Mouse (Mus musculus): ENCODE measurements around the gene Atp5f1. TPM values are rescaled to one million over a fixed set of nuclear protein-coding genes. Genes with fewer than 3 reads are reported as not detected.
A peak's percentile ranks its signal among the peaks of the same experiment; 100 is the strongest.

Atp5f1 gene
- polyA plus RNA-seq, 1 experiment: 358 TPM

DNA sequence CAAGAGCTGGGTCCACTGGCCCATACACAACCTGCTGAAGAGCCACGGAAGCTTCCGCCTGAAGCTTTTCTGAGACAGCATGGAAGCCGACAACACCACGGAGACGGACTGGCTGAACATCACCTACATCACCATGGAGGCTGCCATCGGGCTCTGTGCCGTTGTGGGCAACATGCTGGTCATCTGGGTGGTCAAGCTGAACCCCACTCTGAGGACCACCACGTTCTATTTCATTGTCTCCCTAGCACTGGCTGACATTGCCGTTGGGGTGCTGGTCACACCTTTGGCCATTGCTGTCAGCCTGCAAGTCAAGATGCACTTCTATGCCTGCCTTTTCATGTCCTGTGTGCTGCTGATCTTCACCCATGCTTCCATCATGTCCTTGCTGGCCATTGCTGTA, 55.2 kb downstream of the Atp5f1 start:
- Histone ChIP-seq H3K4me3 (ENCODE audit: insufficient read depth, low read length) (no peak overlapping the region), H3K4me1 (ENCODE audit: control insufficient read depth, insufficient read depth, low read length) (peaks cover 32% of the 10 kb centered on the region), H3K27ac (ENCODE audit: insufficient read depth, low read depth, low read length) (no peak overlapping the region)
- TF ChIP-seq CTCF (IDR thresholded peaks at IDR 0.05; ENCODE audit: low read depth, low read length) (no peak), POLR2A (IDR thresholded peaks at IDR 0.05; ENCODE audit: borderline replicate concordance, low read depth, low read length) (no peak)

DNA sequence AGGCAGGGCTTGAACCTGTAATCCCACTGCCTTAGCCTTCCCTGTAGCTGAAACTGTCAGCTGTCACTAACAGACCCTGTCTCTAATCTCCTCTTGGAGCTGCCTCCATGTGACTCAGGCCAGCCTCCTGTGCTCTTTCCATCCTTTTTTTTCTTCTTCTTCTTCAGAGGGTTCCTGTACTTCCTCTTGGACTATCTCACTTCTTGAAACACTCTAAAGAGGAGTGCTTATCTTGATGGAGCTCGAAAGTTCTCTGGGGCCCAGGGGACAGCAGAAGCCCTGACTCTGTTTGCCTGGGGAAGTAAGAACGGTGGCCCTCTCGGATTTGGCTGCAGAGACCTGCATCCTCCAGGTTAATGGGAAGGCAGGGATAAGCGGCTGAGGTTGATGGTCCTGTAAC, 55.7 kb downstream of the Atp5f1 start:
- H3K4me1 ChIP-seq (ENCODE audit: control insufficient read depth, insufficient read depth, low read length): peaks cover 37% of the 10 kb centered on the region
- TF ChIP-seq CTCF (IDR thresholded peaks at IDR 0.05; ENCODE audit: low read depth, low read length): no peak
- TF ChIP-seq POLR2A (IDR thresholded peaks at IDR 0.05; ENCODE audit: borderline replicate concordance, low read depth, low read length): no peak
- H3K4me3 ChIP-seq (ENCODE audit: insufficient read depth, low read length): no peak overlapping the region
- no peak overlapping the region for H3K27ac ChIP-seq (ENCODE audit: insufficient read depth, low read depth, low read length)

- peaks cover 48% of the 10 kb centered on the region for H3K4me1 ChIP-seq (ENCODE audit: control insufficient read depth, insufficient read depth, low read length)
- TF ChIP-seq POLR2A (IDR thresholded peaks at IDR 0.05; ENCODE audit: borderline replicate concordance, low read depth, low read length) (no peak), CTCF (IDR thresholded peaks at IDR 0.05; ENCODE audit: low read depth, low read length) (no peak)
- no peak overlapping the region for H3K27ac ChIP-seq (ENCODE audit: insufficient read depth, low read depth, low read length)
- no peak overlapping the region for H3K4me3 ChIP-seq (ENCODE audit: insufficient read depth, low read length)
Observed at GRCm38 (mm10) chr3:105901468-105901867, 58.4 kb downstream of the Atp5f1 start.

- TF ChIP-seq POLR2A (IDR thresholded peaks at IDR 0.05; ENCODE audit: borderline replicate concordance, low read depth, low read length) (no peak), CTCF (IDR thresholded peaks at IDR 0.05; ENCODE audit: low read depth, low read length) (no peak)
- Histone ChIP-seq H3K4me3 (ENCODE audit: insufficient read depth, low read length) (no peak overlapping the region), H3K4me1 (ENCODE audit: control insufficient read depth, insufficient read depth, low read length) (peaks cover 54% of the 10 kb centered on the region), H3K27ac (ENCODE audit: insufficient read depth, low read depth, low read length) (peak overlapping the region; percentile 67)
Observed at GRCm38 (mm10) chr3:105900716-105901115, 59.2 kb downstream of the Atp5f1 start.

- peak overlapping the region; percentile 67 for H3K27ac ChIP-seq (ENCODE audit: insufficient read depth, low read depth, low read length)
- no peak for TF ChIP-seq CTCF (IDR thresholded peaks at IDR 0.05; ENCODE audit: low read depth, low read length)
- TF ChIP-seq POLR2A (IDR thresholded peaks at IDR 0.05; ENCODE audit: borderline replicate concordance, low read depth, low read length): no peak
- no peak overlapping the region for H3K4me3 ChIP-seq (ENCODE audit: insufficient read depth, low read length)
- H3K4me1 ChIP-seq (ENCODE audit: control insufficient read depth, insufficient read depth, low read length): peaks cover 58% of the 10 kb centered on the region
Observed at GRCm38 (mm10) chr3:105900266-105900665, 59.6 kb downstream of the Atp5f1 start.

DNA sequence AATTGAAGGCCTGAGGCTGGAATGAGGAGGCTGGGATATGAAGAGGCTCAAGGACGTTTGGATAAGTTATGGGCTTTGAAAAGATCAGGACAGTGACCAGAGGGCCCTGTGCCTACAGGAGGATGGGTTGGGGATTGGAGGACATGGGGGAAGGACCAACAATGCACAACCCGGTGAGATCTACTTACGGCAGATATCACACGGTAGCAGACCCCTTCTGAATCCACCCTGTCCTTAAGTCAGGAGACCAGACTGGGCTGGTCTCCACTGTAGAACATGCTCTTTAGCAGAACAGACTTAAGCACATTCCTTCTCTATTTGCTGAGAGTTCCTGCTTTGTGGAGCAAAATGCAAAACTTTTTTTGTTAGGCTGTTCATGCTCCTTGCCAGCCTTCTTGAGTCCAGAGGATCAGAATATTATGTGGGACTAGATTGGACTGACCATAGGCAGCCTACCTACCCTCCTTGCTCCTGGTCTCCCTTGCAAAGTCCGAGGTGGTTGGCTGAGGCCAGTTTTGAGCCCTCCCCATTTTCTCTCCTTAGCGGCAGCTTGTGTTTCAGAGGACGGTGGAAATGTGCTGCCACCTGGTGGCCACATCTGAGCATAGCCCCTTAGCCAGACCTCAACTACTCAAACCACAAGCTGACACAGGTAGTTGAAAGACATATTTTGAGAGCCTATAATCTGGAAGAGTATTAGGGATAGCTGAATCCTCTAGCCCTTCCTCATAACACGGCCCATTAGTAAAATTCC, 60.3 kb downstream of the Atp5f1 start:
- no peak overlapping the region for H3K4me3 ChIP-seq (ENCODE audit: insufficient read depth, low read length)
- peak overlapping the region; percentile 18 for H3K27ac ChIP-seq (ENCODE audit: insufficient read depth, low read depth, low read length)
- peaks cover 56% of the 10 kb centered on the region for H3K4me1 ChIP-seq (ENCODE audit: control insufficient read depth, insufficient read depth, low read length)
- TF ChIP-seq CTCF (IDR thresholded peaks at IDR 0.05; ENCODE audit: low read depth, low read length) (peak; percentile 82), POLR2A (IDR thresholded peaks at IDR 0.05; ENCODE audit: borderline replicate concordance, low read depth, low read length) (0 out of 2 replicates have a peak, but pooled peaks have one; percentile 26)

- TF ChIP-seq POLR2A (IDR thresholded peaks at IDR 0.05; ENCODE audit: borderline replicate concordance, low read depth, low read length) (no peak), CTCF (IDR thresholded peaks at IDR 0.05; ENCODE audit: low read depth, low read length) (no peak)
- peaks cover 58% of the 10 kb centered on the region for H3K4me1 ChIP-seq (ENCODE audit: control insufficient read depth, insufficient read depth, low read length)
- peak overlapping the region; percentile 57 for H3K27ac ChIP-seq (ENCODE audit: insufficient read depth, low read depth, low read length)
- H3K4me3 ChIP-seq (ENCODE audit: insufficient read depth, low read length): no peak overlapping the region
Observed at GRCm38 (mm10) chr3:105898861-105899260, 61.0 kb downstream of the Atp5f1 start.

DNA sequence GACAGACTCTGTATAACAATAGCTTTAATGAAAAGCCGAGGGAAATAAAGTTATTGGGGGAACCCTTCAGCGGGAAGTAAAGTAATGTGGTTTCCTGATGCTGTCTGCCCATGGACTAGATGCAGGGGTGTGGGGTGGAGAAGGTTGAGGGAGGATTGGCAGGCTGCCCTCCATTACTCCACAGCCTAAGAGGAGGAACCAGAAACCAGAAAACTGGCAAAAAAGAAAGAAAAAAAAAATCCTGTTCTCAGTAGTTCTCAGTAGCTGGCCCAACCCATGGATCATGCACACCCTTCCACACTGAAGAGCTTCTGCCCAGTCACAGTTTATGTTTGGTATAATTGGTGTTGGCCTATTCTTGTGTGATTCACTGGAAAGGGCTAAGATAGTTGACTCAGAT, 61.6 kb downstream of the Atp5f1 start:
- H3K4me3 ChIP-seq (ENCODE audit: insufficient read depth, low read length): no peak overlapping the region
- TF ChIP-seq POLR2A (IDR thresholded peaks at IDR 0.05; ENCODE audit: borderline replicate concordance, low read depth, low read length): no peak
- peaks cover 58% of the 10 kb centered on the region for H3K4me1 ChIP-seq (ENCODE audit: control insufficient read depth, insufficient read depth, low read length)
- peak overlapping the region; percentile 71 for H3K27ac ChIP-seq (ENCODE audit: insufficient read depth, low read depth, low read length)

DNA sequence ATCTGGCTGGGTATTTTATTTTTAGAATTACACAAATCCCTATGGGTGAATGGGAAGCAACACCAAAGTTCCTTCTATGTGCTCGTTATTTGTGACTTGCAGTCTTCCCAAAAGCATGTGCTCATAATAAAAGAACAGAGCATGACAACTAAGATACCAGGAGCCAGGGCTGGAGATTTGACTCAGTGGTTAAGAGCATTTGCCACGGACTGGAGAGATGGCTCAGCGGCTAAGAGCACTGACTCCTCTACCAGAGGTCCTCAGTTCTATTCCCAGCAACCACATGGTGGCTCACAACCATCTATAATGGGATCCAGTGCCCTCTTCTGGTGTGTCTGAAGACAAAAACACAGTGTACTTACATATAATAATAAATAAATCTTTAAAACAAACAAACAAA, 63.1 kb downstream of the Atp5f1 start:
- H3K27ac ChIP-seq (ENCODE audit: insufficient read depth, low read depth, low read length): no peak overlapping the region
- peaks cover 65% of the 10 kb centered on the region for H3K4me1 ChIP-seq (ENCODE audit: control insufficient read depth, insufficient read depth, low read length)
- TF ChIP-seq POLR2A (IDR thresholded peaks at IDR 0.05; ENCODE audit: borderline replicate concordance, low read depth, low read length): no peak
- no peak for TF ChIP-seq CTCF (IDR thresholded peaks at IDR 0.05; ENCODE audit: low read depth, low read length)
- H3K4me3 ChIP-seq (ENCODE audit: insufficient read depth, low read length): no peak overlapping the region
